Mouse (Mus musculus) neural tube, embryonic 15.5 days (tissue): ENCODE data around the gene Cetn3. TPM values are rescaled to one million over a fixed set of nuclear protein-coding genes. Genes with fewer than 3 reads are reported as not detected.
A peak's percentile ranks its signal among the peaks of the same experiment; 100 is the strongest.

Source experiments
- ATAC-seq: fragments of 200-750 bp; cut with Nextera tagmentation; 2 replicates; pipeline ENCODE4 v1.8.0; 2017; ENCODE audit warnings: mild to moderate bottlenecking, moderate TSS enrichment, moderate library complexity; ENCODE audit not compliant: low FRiP score
- H3K27ac ChIP-seq: fragments of 300-500 bp; sonication (generic); replicated peaks from 2 replicates; pipeline ENCODE4 v1.5.1; 2015; ENCODE audit warnings: mild to moderate bottlenecking, inconsistent platforms
- H3K27me3 ChIP-seq: fragments of 300-500 bp; sonication (generic); replicated peaks from 2 replicates; pipeline ENCODE4 v1.6.1; 2015; ENCODE audit warnings: inconsistent platforms
- H3K36me3 ChIP-seq: fragments of 300-500 bp; sonication (generic); 2 replicates; pipeline ENCODE4 v1.6.1; 2015; ENCODE audit warnings: inconsistent platforms
- H3K4me1 ChIP-seq: fragments of 300-500 bp; sonication (generic); 2 replicates; pipeline ENCODE4 v1.6.1; 2015; ENCODE audit warnings: inconsistent platforms
- H3K4me2 ChIP-seq: fragments of 300-500 bp; sonication (generic); 2 replicates; pipeline ENCODE4 v1.6.1; 2015; ENCODE audit warnings: inconsistent platforms, mild to moderate bottlenecking, moderate library complexity
- H3K4me3 ChIP-seq: fragments of 300-500 bp; sonication (generic); replicated peaks from 2 replicates; pipeline ENCODE4 v1.5.1; 2015; ENCODE audit warnings: mild to moderate bottlenecking, inconsistent platforms
- H3K9ac ChIP-seq: fragments of 300-500 bp; sonication (generic); replicated peaks from 2 replicates; pipeline ENCODE4 v1.6.1; 2015; ENCODE audit warnings: mild to moderate bottlenecking, inconsistent platforms
- H3K9me3 ChIP-seq: fragments of 300-500 bp; sonication (generic); replicated peaks from 2 replicates; pipeline ENCODE4 v1.6.1; 2016; ENCODE audit warnings: inconsistent platforms
- WGBS: fragments of 180-500 bp; shearing (Covaris S2); methylation state at CpG from one replicate; pipeline ENCODE4 v1.1.7; 2015; ENCODE audit warnings: mixed read lengths; 5-methylcytosine and 5-hydroxymethylcytosine counted together
- polyA plus RNA-seq: library from polyadenylated mRNA; unstranded; fragments of >200 nt; fragmentation: Nextera tagmentation; extraction: Ambion mirVana; gene quantifications from 2 replicates; pipeline ENCODE4 v1.2.1, GENCODE M21; 2015

Cetn3 gene
- polyA plus RNA-seq, 1 experiment from 2014 or later = 212 TPM

GRCm38 (mm10) chr13:81824576-81825330, 41.9 kb downstream of the Cetn3 start:
- Histone ChIP-seq H3K27ac (no peak overlapping the region), H3K4me3 (no peak overlapping the region), H3K9ac (no peak overlapping the region), H3K4me2 (no peak overlapping the region), H3K36me3 (no peaks in the 10 kb centered on the region), H3K4me1 (no peaks in the 10 kb centered on the region), H3K27me3 (no peaks in the 10 kb centered on the region), H3K9me3 (no peaks in the 10 kb centered on the region)
- 68% methylated on average over 11 of the region's 11 CpGs for WGBS
- ATAC-seq = no peak

- H3K9me3 ChIP-seq = no peaks in the 10 kb centered on the region
- ATAC-seq = peak; percentile 79
- no peak overlapping the region for H3K4me3 ChIP-seq
- H3K36me3 ChIP-seq = no peaks in the 10 kb centered on the region
- no peak overlapping the region for H3K9ac ChIP-seq
- WGBS = 37% methylated on average over 6 of the region's 6 CpGs
- H3K4me2 ChIP-seq = no peak overlapping the region
- no peak overlapping the region for H3K27ac ChIP-seq
- H3K4me1 ChIP-seq = no peaks in the 10 kb centered on the region
- no peaks in the 10 kb centered on the region for H3K27me3 ChIP-seq
Observed at GRCm38 (mm10) chr13:81828486-81828885, 45.6 kb downstream of the Cetn3 start.

DNA sequence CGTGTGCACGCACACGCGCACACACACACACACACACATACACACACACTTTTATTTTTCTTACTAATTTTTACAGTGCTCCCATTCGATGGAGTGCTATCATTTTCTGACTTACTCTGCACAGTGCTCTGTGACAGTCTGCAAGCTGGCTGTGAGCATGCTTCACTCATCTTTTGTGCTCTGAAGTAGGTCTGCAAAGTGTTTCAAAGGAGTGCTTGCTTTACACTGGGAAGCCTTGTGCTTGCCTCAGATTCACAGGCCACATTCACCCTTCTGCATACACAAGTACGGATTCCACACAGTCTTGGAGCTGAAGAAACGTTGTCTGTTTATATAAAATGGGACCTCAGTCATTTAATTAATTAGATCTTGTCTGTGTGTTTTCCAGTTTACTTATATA, 49.0 kb downstream of the Cetn3 start:
- Histone ChIP-seq H3K36me3 (no peaks in the 10 kb centered on the region), H3K9ac (no peak overlapping the region), H3K4me2 (no peak overlapping the region), H3K4me1 (no peaks in the 10 kb centered on the region), H3K27me3 (no peaks in the 10 kb centered on the region), H3K9me3 (no peaks in the 10 kb centered on the region), H3K27ac (no peak overlapping the region), H3K4me3 (no peak overlapping the region)
- WGBS = 89% methylated on average over 7 of the region's 7 CpGs
- ATAC-seq = no peak

DNA sequence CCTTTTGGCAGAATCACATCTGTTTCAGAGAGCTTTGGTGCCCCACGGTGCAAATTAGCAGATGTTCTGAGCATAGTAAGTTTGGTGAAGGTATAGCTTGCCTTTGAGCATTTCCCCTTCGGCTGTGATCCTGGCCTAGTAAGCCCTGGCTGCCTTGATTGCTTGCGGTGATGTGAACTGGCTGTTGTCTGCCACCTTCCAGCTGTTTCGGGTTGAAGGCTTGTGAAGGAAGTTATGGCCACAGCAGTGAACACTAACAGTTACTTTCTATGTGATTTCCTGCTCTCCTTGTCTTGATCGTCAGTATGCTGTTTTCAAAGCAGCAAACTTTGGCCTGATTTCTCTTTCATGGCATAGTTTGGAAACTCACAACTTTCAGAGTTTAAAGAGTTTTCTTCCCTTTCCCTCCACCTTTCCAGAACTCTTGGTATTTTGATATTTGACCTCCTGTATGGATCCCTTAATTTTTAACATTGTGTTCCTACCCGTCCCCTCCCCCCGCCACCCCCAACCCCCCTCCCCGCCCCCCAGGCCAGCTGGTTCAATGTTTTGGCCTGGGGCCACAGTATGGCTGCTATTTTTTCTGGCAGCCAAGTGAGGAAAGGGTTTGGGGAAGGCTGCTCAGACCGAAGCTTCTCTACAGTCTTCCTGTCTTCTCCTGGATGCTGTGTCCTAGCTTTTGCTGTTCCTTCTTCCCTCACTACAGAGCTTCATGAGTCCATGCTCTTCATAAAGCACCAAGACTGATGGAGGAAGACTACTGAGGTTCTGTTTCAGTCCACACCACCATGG, 53.7 kb downstream of the Cetn3 start:
- H3K36me3 ChIP-seq = no peaks in the 10 kb centered on the region
- H3K4me2 ChIP-seq = no peak overlapping the region
- no peak overlapping the region for H3K4me3 ChIP-seq
- H3K9me3 ChIP-seq = no peaks in the 10 kb centered on the region
- no peak for ATAC-seq
- H3K27me3 ChIP-seq = no peaks in the 10 kb centered on the region
- H3K4me1 ChIP-seq = no peaks in the 10 kb centered on the region
- 86% methylated on average over 9 of the region's 9 CpGs for WGBS
- no peak overlapping the region for H3K27ac ChIP-seq
- H3K9ac ChIP-seq = no peak overlapping the region

- WGBS = 94% methylated on average over 5 of the region's 5 CpGs
- H3K9me3 ChIP-seq = no peaks in the 10 kb centered on the region
- H3K27ac ChIP-seq = no peak overlapping the region
Observed at GRCm38 (mm10) chr13:81838016-81838415, 55.1 kb downstream of the Cetn3 start.

GRCm38 (mm10) chr13:81838948-81839347, 56.1 kb downstream of the Cetn3 start:
- no peaks in the 10 kb centered on the region for H3K36me3 ChIP-seq
- no peak for ATAC-seq
- no peak overlapping the region for H3K4me3 ChIP-seq
- H3K27ac ChIP-seq = no peak overlapping the region
- H3K4me2 ChIP-seq = no peak overlapping the region
- H3K9ac ChIP-seq = no peak overlapping the region
- no peaks in the 10 kb centered on the region for H3K9me3 ChIP-seq
- no peaks in the 10 kb centered on the region for H3K4me1 ChIP-seq
- H3K27me3 ChIP-seq = no peaks in the 10 kb centered on the region

More at GRCm38 (mm10) chr13:81838016-81838415, 55.1 kb downstream of the Cetn3 start:
- Histone ChIP-seq H3K36me3 (no peaks in the 10 kb centered on the region), H3K4me3 (no peak overlapping the region), H3K27me3 (no peaks in the 10 kb centered on the region), H3K4me2 (no peak overlapping the region), H3K4me1 (no peaks in the 10 kb centered on the region), H3K9ac (no peak overlapping the region)
- ATAC-seq = no peak

DNA sequence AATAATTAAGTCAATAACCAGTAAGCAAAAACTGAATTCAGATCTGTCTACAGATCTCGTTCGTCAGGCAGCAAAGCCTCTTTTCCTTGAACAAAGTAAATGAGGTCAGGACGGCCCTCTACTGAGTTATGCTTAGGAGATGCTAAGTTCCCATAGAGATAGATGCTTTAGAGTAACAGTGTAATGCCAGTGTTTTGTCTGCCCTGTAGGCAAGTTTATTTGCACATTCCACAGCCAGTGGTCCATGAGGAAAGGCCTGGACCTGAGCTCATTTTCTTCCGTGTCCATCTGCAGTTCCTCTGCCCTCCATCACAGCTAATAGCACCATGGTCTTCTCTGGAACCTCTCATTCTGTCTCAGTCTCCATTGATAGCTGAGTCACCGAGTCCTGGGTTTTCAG, 57.4 kb downstream of the Cetn3 start:
- Histone ChIP-seq H3K4me2 (no peak overlapping the region), H3K27me3 (no peaks in the 10 kb centered on the region), H3K4me3 (no peak overlapping the region), H3K9ac (no peak overlapping the region), H3K4me1 (no peaks in the 10 kb centered on the region), H3K36me3 (no peaks in the 10 kb centered on the region), H3K9me3 (no peaks in the 10 kb centered on the region), H3K27ac (no peak overlapping the region)
- ATAC-seq = no peak
- 64% methylated on average over 5 of the region's 5 CpGs for WGBS

DNA sequence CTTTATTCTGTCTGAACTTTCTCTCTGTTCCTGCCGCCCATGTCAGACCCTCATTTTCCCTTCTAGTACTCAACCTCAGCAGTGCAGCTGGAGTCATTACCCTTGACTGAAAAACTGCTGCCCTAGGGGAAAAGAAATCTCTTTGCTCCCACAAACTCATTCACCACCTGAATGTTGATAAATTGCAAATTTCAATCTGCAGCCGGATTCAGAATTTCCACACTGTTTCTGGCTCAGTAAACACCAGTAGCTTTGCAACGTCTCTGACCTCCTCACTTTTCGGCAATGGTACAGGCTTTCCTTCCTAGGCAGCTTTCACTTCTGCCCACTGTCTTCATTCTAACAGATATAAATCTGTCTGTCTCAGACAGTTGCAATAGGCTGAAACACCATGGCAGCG, 57.8 kb downstream of the Cetn3 start:
- WGBS = 47% methylated on average over 5 of the region's 5 CpGs
- H3K9ac ChIP-seq = no peak overlapping the region
- no peak for ATAC-seq
- H3K36me3 ChIP-seq = no peaks in the 10 kb centered on the region
- no peak overlapping the region for H3K27ac ChIP-seq
- no peaks in the 10 kb centered on the region for H3K27me3 ChIP-seq
- H3K4me2 ChIP-seq = no peak overlapping the region
- H3K4me1 ChIP-seq = no peaks in the 10 kb centered on the region
- no peak overlapping the region for H3K4me3 ChIP-seq
- H3K9me3 ChIP-seq = no peaks in the 10 kb centered on the region

- 82% methylated on average over 6 of the region's 6 CpGs for WGBS
- Histone ChIP-seq H3K4me2 (no peak overlapping the region), H3K36me3 (no peaks in the 10 kb centered on the region), H3K9ac (no peak overlapping the region), H3K4me3 (no peak overlapping the region), H3K4me1 (no peaks in the 10 kb centered on the region), H3K9me3 (no peaks in the 10 kb centered on the region), H3K27ac (no peak overlapping the region), H3K27me3 (no peaks in the 10 kb centered on the region)
- no peak for ATAC-seq
Observed at GRCm38 (mm10) chr13:81842278-81842677, 59.4 kb downstream of the Cetn3 start.

Other genes with a start within 250 kb of the Cetn3 start
- 7.3 and 9.8 TPM in 2 replicates for gene Adgrv1, start 149.9 kb upstream of the Cetn3 start, polyA plus RNA-seq
- gene Lysmd3, start 125.4 kb upstream of the Cetn3 start, polyA plus RNA-seq = 17.6 and 18.5 TPM in 2 replicates
- gene Polr3g, start 72.1 kb upstream of the Cetn3 start, polyA plus RNA-seq = 8.2 and 8.9 TPM in 2 replicates
- 64.8 and 65.6 TPM in 2 replicates for gene Mblac2, start 71.7 kb upstream of the Cetn3 start, polyA plus RNA-seq